ENCODE assay signal across 30 mouse cellular contexts in genomic region chrX:57707932-57708331, GRCm38 (mm10).
DNase-seq lines count a peak whose midpoint lies in the region; ATAC-seq and TF ChIP-seq lines count a peak whose summit lies in the region.
"Had no signal": no experiment of that assay in that cellular context is flagged by ENCODE, and none has a peak within 500 bp of the region (broad histone marks: within the 10 kb centered on the region; RNA-seq: fewer than 3 reads in every experiment).

No protein-coding gene starts in this region.

- H3K27ac ChIP-seq in forebrain, embryonic 11.5 days (ENCODE audit: low read depth, low read length), result no peak overlapping the region
- no peak overlapping the region for H3K27ac ChIP-seq in forebrain, postnatal 0 days (ENCODE audit: low read depth, low read length)
- H3K27ac ChIP-seq in midbrain, embryonic 11.5 days (ENCODE audit: low read depth, low read length), result peak overlapping the region; percentile 45
- no peak overlapping the region for H3K27ac ChIP-seq in midbrain, postnatal 0 days (ENCODE audit: low read depth, low read length)
- peak overlapping the region; percentile 69; the same call in 1 of the 2 replicates for H3K27ac ChIP-seq in midbrain, embryonic 13.5 days
- H3K27ac ChIP-seq in liver, embryonic 11.5 days (ENCODE audit: low read depth, low read length), result no peak overlapping the region
- H3K27ac ChIP-seq: heart, embryonic 10.5 days; heart, embryonic 15.5 days; hindbrain, embryonic 13.5 days; limb, embryonic 10.5 days; limb, embryonic 15.5 days; liver, embryonic 14.5 days; macrophage had no signal

- H3K4me2 ChIP-seq in forebrain, embryonic 11.5 days (ENCODE audit: low read depth, low read length, severe bottlenecking), result no peak overlapping the region
- no peak overlapping the region for H3K4me2 ChIP-seq in forebrain, postnatal 0 days (ENCODE audit: low read depth)
- peak overlapping the region; percentile 15; the same call in 1 of the 2 replicates for H3K4me2 ChIP-seq in midbrain, embryonic 11.5 days
- H3K4me2 ChIP-seq in midbrain, postnatal 0 days (ENCODE audit: low read depth, low read length, poor library complexity, severe bottlenecking), result no peak overlapping the region
- peak overlapping the region; percentile 28; the same call in 1 of the 2 replicates for H3K4me2 ChIP-seq in midbrain, embryonic 13.5 days (replicated peaks)
- H3K4me2 ChIP-seq in liver, embryonic 11.5 days, result no peak overlapping the region
- H3K4me2 ChIP-seq: heart, embryonic 15.5 days; hindbrain, embryonic 13.5 days; limb, embryonic 15.5 days had no signal

- 21% methylated on average over 7 of the region's 7 CpGs for WGBS in forebrain, embryonic 11.5 days
- 43% methylated on average over 7 of the region's 7 CpGs for WGBS in forebrain, postnatal 0 days
- 26% methylated on average over 7 of the region's 7 CpGs for WGBS in midbrain, embryonic 11.5 days
- WGBS in midbrain, postnatal 0 days, result 29% methylated on average over 7 of the region's 7 CpGs
- 27% methylated on average over 7 of the region's 7 CpGs for WGBS in midbrain, embryonic 13.5 days
- WGBS in liver, embryonic 11.5 days, result 49% methylated on average over 7 of the region's 7 CpGs

- ATAC-seq in forebrain, embryonic 11.5 days (replicated peaks; ENCODE audit: low FRiP score), result peak; percentile 57; the same call in 1 of the 2 replicates
- ATAC-seq in forebrain, postnatal 0 days, result no peak
- peak; percentile 53 for ATAC-seq in midbrain, embryonic 11.5 days (ENCODE audit: low FRiP score)
- no peak for ATAC-seq in midbrain, postnatal 0 days (ENCODE audit: low FRiP score)
- no peak for ATAC-seq in midbrain, embryonic 13.5 days
- ATAC-seq in liver, embryonic 11.5 days (replicated peaks; ENCODE audit: low FRiP score), result no peak
- ATAC-seq: inflammation-experienced regulatory T-cells, adult 6 months; Patski had no signal

- H3K4me1 ChIP-seq in forebrain, embryonic 11.5 days (replicated peaks; ENCODE audit: control insufficient read depth, insufficient read depth, low read length), result no peaks in the 10 kb centered on the region
- no peaks in the 10 kb centered on the region for H3K4me1 ChIP-seq in forebrain, postnatal 0 days (ENCODE audit: insufficient read depth)
- peaks cover 5% of the 10 kb centered on the region; the same call in 1 of the 2 replicates for H3K4me1 ChIP-seq in midbrain, embryonic 11.5 days (ENCODE audit: control insufficient read depth, insufficient read depth, low read length)
- no peaks in the 10 kb centered on the region for H3K4me1 ChIP-seq in midbrain, postnatal 0 days (ENCODE audit: insufficient read depth, low read length)
- H3K4me1 ChIP-seq in midbrain, embryonic 13.5 days (replicated peaks), result peaks cover 10% of the 10 kb centered on the region; the same call in 1 of the 2 replicates
- H3K4me1 ChIP-seq in liver, embryonic 11.5 days (replicated peaks; ENCODE audit: control insufficient read depth, insufficient read depth, low read length), result no peaks in the 10 kb centered on the region
- H3K4me1 ChIP-seq: heart, embryonic 10.5 days; heart, embryonic 15.5 days; hindbrain, embryonic 13.5 days; limb, embryonic 10.5 days; limb, embryonic 15.5 days had no signal

- H3K9ac ChIP-seq in forebrain, embryonic 11.5 days (ENCODE audit: low read length), result no peak overlapping the region
- H3K9ac ChIP-seq in forebrain, postnatal 0 days, result no peak overlapping the region
- no peak overlapping the region for H3K9ac ChIP-seq in midbrain, embryonic 11.5 days (ENCODE audit: low read length)
- no peak overlapping the region for H3K9ac ChIP-seq in midbrain, postnatal 0 days (replicated peaks; ENCODE audit: low read length, poor library complexity, severe bottlenecking)
- H3K9ac ChIP-seq in midbrain, embryonic 13.5 days (replicated peaks), result no peak overlapping the region
- H3K9ac ChIP-seq in liver, embryonic 11.5 days (ENCODE audit: low read depth, low read length), result no peak overlapping the region
- H3K9ac ChIP-seq: heart, embryonic 15.5 days; hindbrain, embryonic 13.5 days; limb, embryonic 15.5 days; liver, embryonic 14.5 days had no signal

- no peaks in the 10 kb centered on the region; the same call in 1 of the 2 replicates for H3K27me3 ChIP-seq in forebrain, embryonic 11.5 days (ENCODE audit: control insufficient read depth, insufficient read depth, low read length)
- no peaks in the 10 kb centered on the region for H3K27me3 ChIP-seq in forebrain, postnatal 0 days (ENCODE audit: insufficient read depth, low read length)
- H3K27me3 ChIP-seq in midbrain, embryonic 11.5 days (ENCODE audit: control insufficient read depth, insufficient read depth, low read length), result no peaks in the 10 kb centered on the region
- no peaks in the 10 kb centered on the region for H3K27me3 ChIP-seq in midbrain, postnatal 0 days (ENCODE audit: insufficient read depth, low read length)
- no peaks in the 10 kb centered on the region for H3K27me3 ChIP-seq in midbrain, embryonic 13.5 days
- H3K27me3 ChIP-seq in liver, embryonic 11.5 days (replicated peaks; ENCODE audit: control insufficient read depth, insufficient read depth, low read length), result no peaks in the 10 kb centered on the region
- H3K27me3 ChIP-seq: heart, embryonic 15.5 days; hindbrain, embryonic 13.5 days; limb, embryonic 15.5 days had no signal

- no peak for TF ChIP-seq CTCF in forebrain, postnatal 0 days (IDR thresholded peaks at IDR 0.05; ENCODE audit: low read depth)
- no peak for TF ChIP-seq CTCF in midbrain, postnatal 0 days (IDR thresholded peaks at IDR 0.05)

- no peaks in the 10 kb centered on the region for H3K9me3 ChIP-seq in forebrain, embryonic 11.5 days (ENCODE audit: control insufficient read depth, low read length)
- no peaks in the 10 kb centered on the region for H3K9me3 ChIP-seq in forebrain, postnatal 0 days (ENCODE audit: low read length)
- H3K9me3 ChIP-seq in midbrain, embryonic 11.5 days (ENCODE audit: control insufficient read depth, low read length), result no peaks in the 10 kb centered on the region
- H3K9me3 ChIP-seq in midbrain, postnatal 0 days (ENCODE audit: low read length), result no peaks in the 10 kb centered on the region
- no peaks in the 10 kb centered on the region for H3K9me3 ChIP-seq in midbrain, embryonic 13.5 days
- no peaks in the 10 kb centered on the region for H3K9me3 ChIP-seq in liver, embryonic 11.5 days (ENCODE audit: control insufficient read depth, low read length)
- H3K9me3 ChIP-seq: heart, embryonic 10.5 days; heart, embryonic 15.5 days; hindbrain, embryonic 13.5 days; limb, embryonic 10.5 days; limb, embryonic 15.5 days had no signal

- DNase-seq in forebrain, embryonic 11.5 days (ENCODE audit: low spot score), result peak; percentile 51
- DNase-seq in forebrain, postnatal 0 days, result no peak
- peak; percentile 83 for DNase-seq in midbrain, embryonic 11.5 days (ENCODE audit: low spot score, missing footprints)
- no peak for DNase-seq in midbrain, postnatal 0 days (ENCODE audit: low spot score)
- DNase-seq in embryo, embryonic 9.5 days (ENCODE audit: extremely low spot score), result peak; percentile 8
- no peak for DNase-seq in urinary bladder, postnatal 14 days (ENCODE audit: low spot score)
- no peak for DNase-seq in liver, embryonic 11.5 days (ENCODE audit: low spot score)
- DNase-seq: adrenal gland, postnatal 10 days; cerebellum, adult 11-12 months; cerebellum, adult 9-11 months; gastrocnemius, postnatal 25 days; heart, adult 11 months; kidney, adult 11 months; kidney, postnatal 14 days; layer of hippocampus, adult 9-11 months; lung, adult 2 months; lung, postnatal 10 days; right cerebral cortex, postnatal 14 days; thymus, postnatal 4 days had no signal

- H3K4me3 ChIP-seq in forebrain, embryonic 11.5 days (ENCODE audit: low read depth, low read length), result no peak overlapping the region
- no peak overlapping the region for H3K4me3 ChIP-seq in forebrain, postnatal 0 days (ENCODE audit: low read depth, low read length)
- no peak overlapping the region for H3K4me3 ChIP-seq in midbrain, embryonic 11.5 days (ENCODE audit: low read depth, low read length)
- no peak overlapping the region for H3K4me3 ChIP-seq in midbrain, postnatal 0 days (ENCODE audit: low read depth, low read length)
- H3K4me3 ChIP-seq in midbrain, embryonic 13.5 days (replicated peaks), result no peak overlapping the region
- H3K4me3 ChIP-seq in liver, embryonic 11.5 days (ENCODE audit: low read depth, low read length), result no peak overlapping the region
- H3K4me3 ChIP-seq: erythroblast, embryonic 14.5 days; heart, embryonic 10.5 days; heart, embryonic 15.5 days; hindbrain, embryonic 13.5 days; limb, embryonic 10.5 days; limb, embryonic 15.5 days had no signal

- H3K36me3 ChIP-seq in forebrain, embryonic 11.5 days (ENCODE audit: control insufficient read depth, insufficient read depth, low read length), result no peaks in the 10 kb centered on the region
- no peaks in the 10 kb centered on the region for H3K36me3 ChIP-seq in forebrain, postnatal 0 days (ENCODE audit: insufficient read depth)
- H3K36me3 ChIP-seq in midbrain, embryonic 11.5 days (ENCODE audit: control insufficient read depth, insufficient read depth, low read length), result no peaks in the 10 kb centered on the region
- H3K36me3 ChIP-seq in midbrain, postnatal 0 days (ENCODE audit: insufficient read depth, low read length), result no peaks in the 10 kb centered on the region
- no peaks in the 10 kb centered on the region for H3K36me3 ChIP-seq in midbrain, embryonic 13.5 days
- H3K36me3 ChIP-seq in liver, embryonic 11.5 days (ENCODE audit: control insufficient read depth, insufficient read depth, low read length), result no peaks in the 10 kb centered on the region
- H3K36me3 ChIP-seq: heart, embryonic 10.5 days; heart, embryonic 15.5 days; hindbrain, embryonic 13.5 days; limb, embryonic 10.5 days; limb, embryonic 15.5 days had no signal

Comparison
In these comparisons a context has a peak if more than half of its experiments do, and no peak if none do; other contexts are left out.
1. ATAC-seq: peak in forebrain, embryonic 11.5 days (single experiment) and midbrain, embryonic 11.5 days (single experiment); none in forebrain, postnatal 0 days (single experiment), midbrain, postnatal 0 days (single experiment), midbrain, embryonic 13.5 days (single experiment) and liver, embryonic 11.5 days (single experiment).
2. DNase-seq: peak in forebrain, embryonic 11.5 days (single experiment), midbrain, embryonic 11.5 days (single experiment) and embryo, embryonic 9.5 days (single experiment); none in forebrain, postnatal 0 days (single experiment), midbrain, postnatal 0 days (single experiment), urinary bladder, postnatal 14 days (single experiment) and liver, embryonic 11.5 days (single experiment).
3. H3K27ac ChIP-seq: peak in midbrain, embryonic 11.5 days (single experiment) and midbrain, embryonic 13.5 days (single experiment); none in forebrain, embryonic 11.5 days (single experiment), forebrain, postnatal 0 days (single experiment), midbrain, postnatal 0 days (single experiment) and liver, embryonic 11.5 days (single experiment).
4. H3K4me2 ChIP-seq: peak in midbrain, embryonic 11.5 days (single experiment) and midbrain, embryonic 13.5 days (single experiment); none in forebrain, embryonic 11.5 days (single experiment), forebrain, postnatal 0 days (single experiment), midbrain, postnatal 0 days (single experiment) and liver, embryonic 11.5 days (single experiment).